ENCODE assay signal across 8 mouse cellular contexts in the genomic region with DNA sequence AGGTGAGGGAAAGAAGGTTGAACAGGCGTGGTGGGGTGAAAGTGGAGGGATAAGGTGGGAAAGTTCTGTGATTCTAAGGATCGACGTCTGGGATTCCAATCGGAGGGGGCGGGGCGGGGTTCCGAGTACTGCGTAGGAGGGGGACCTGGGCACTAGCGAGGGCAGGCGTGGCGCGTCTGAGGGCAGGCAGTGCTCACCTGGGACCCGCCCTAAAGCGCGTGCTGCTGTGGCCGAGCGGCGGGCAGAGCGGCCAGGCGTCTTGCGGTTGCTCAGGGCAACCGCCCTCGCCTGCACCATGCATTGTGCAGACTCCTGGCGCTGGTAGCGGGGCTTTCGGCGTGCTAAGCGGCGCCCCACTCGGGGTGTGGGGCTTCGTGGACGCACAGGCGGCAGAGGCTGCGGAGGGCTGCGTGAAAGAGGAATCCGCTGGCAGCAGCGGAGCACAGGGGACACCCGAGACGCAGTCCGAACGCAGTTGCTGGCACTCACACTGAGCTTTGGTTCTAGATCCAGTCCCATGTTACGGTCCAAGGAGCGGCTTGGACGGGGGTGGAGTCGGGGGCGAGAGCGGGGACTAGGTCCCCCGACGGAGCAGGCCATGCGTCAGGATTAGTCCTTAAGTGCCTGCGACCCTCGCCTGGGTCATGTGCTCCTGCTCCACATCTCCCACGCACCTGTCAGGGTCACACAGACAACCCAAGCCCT. TPM values are rescaled to one million over a fixed set of nuclear protein-coding genes. Genes with fewer than 3 reads are reported as not detected.
DNase-seq lines count a peak whose midpoint lies in the region; ATAC-seq and TF ChIP-seq lines count a peak whose summit lies in the region.

A gene (minus strand): TSS at position 51 of the 705 bp plus-strand sequence.

- no peaks in the 10 kb centered on the region for H3K4me1 ChIP-seq in embryonic facial prominence, embryonic 11.5 days (ENCODE audit: control insufficient read depth, insufficient read depth, low read length)
- no peaks in the 10 kb centered on the region for H3K4me1 ChIP-seq in intestine, postnatal 0 days (replicated peaks; ENCODE audit: control insufficient read depth, insufficient read depth, low read length)
- H3K4me1 ChIP-seq in liver, embryonic 16.5 days (ENCODE audit: control insufficient read depth, low read depth, low read length): no peaks in the 10 kb centered on the region
- H3K4me1 ChIP-seq in olfactory bulb, adult 2 months (ENCODE audit: control insufficient read depth, insufficient read depth, low read length): peaks cover 10% of the 10 kb centered on the region

- H3K27ac ChIP-seq in embryonic facial prominence, embryonic 11.5 days (replicated peaks; ENCODE audit: low read depth, low read length): no peak within 1 kb of the TSS
- no peak within 1 kb of the TSS for H3K27ac ChIP-seq in intestine, postnatal 0 days (ENCODE audit: low read depth, low read length)
- H3K27ac ChIP-seq in liver, embryonic 16.5 days (ENCODE audit: low read length): no peak within 1 kb of the TSS
- no peak within 1 kb of the TSS for H3K27ac ChIP-seq in olfactory bulb, adult 2 months (ENCODE audit: insufficient read depth, low read depth, low read length)

- H3K27me3 ChIP-seq in embryonic facial prominence, embryonic 11.5 days (ENCODE audit: control insufficient read depth, insufficient read depth, low read length): peaks cover 9% of the 10 kb centered on the region
- H3K27me3 ChIP-seq in intestine, postnatal 0 days (replicated peaks; ENCODE audit: control insufficient read depth, insufficient read depth, low read length): peaks cover 16% of the 10 kb centered on the region
- H3K27me3 ChIP-seq in liver, embryonic 16.5 days (ENCODE audit: control insufficient read depth, insufficient read depth, low read depth, low read length): peaks cover 15% of the 10 kb centered on the region

- no peaks in the 10 kb centered on the region for H3K36me3 ChIP-seq in embryonic facial prominence, embryonic 11.5 days (replicated peaks; ENCODE audit: control insufficient read depth, insufficient read depth, low read depth, low read length)
- no peaks in the 10 kb centered on the region for H3K36me3 ChIP-seq in intestine, postnatal 0 days (ENCODE audit: control insufficient read depth, insufficient read depth)
- H3K36me3 ChIP-seq in liver, embryonic 16.5 days (ENCODE audit: control insufficient read depth, insufficient read depth): no peaks in the 10 kb centered on the region

- H3K4me3 ChIP-seq in embryonic facial prominence, embryonic 11.5 days (ENCODE audit: low read depth, low read length): peak within 1 kb of the TSS; percentile 30
- peak within 1 kb of the TSS; percentile 34 for H3K4me3 ChIP-seq in intestine, postnatal 0 days (ENCODE audit: low read depth, low read length)
- H3K4me3 ChIP-seq in liver, embryonic 16.5 days (ENCODE audit: low read depth, low read length): peak within 1 kb of the TSS; percentile 22
- peak within 1 kb of the TSS; percentile 46 for H3K4me3 ChIP-seq in olfactory bulb, adult 2 months (ENCODE audit: insufficient read depth, low read depth, low read length)

- no peak for TF ChIP-seq POLR2A in olfactory bulb, adult 2 months (IDR thresholded peaks at IDR 0.05; ENCODE audit: insufficient read depth, low read depth, low read length)

- WGBS in embryonic facial prominence, embryonic 11.5 days: 2% methylated on average over 52 of the region's 53 CpGs
- 4% methylated on average over 50 of the region's 53 CpGs for WGBS in intestine, postnatal 0 days
- WGBS in liver, embryonic 16.5 days (ENCODE audit: insufficient replicate concordance): 7% methylated on average over 53 of the region's 53 CpGs
- 4% methylated on average over 53 of the region's 53 CpGs for WGBS in olfactory bulb, adult 2 months

- peak within 1 kb of the TSS; percentile 80 for H3K4me2 ChIP-seq in embryonic facial prominence, embryonic 11.5 days (ENCODE audit: low read depth, low read length)
- H3K4me2 ChIP-seq in intestine, postnatal 0 days (replicated peaks; ENCODE audit: low read depth): peak within 1 kb of the TSS; percentile 72
- H3K4me2 ChIP-seq in liver, embryonic 16.5 days (ENCODE audit: low read depth, low read length): peak within 1 kb of the TSS; percentile 46

- peak; percentile 76 for ATAC-seq in embryonic facial prominence, embryonic 11.5 days (replicated peaks; ENCODE audit: insufficient number of reproducible peaks, low FRiP score, low TSS enrichment, low read depth)
- peak; percentile 60 for ATAC-seq in intestine, postnatal 0 days
- 0 out of 2 replicates have a peak, but pooled peaks have one; percentile 41 for ATAC-seq in liver, embryonic 16.5 days (ENCODE audit: low read depth)
- no peak for ATAC-seq in erythroblast, adult 5-6 weeks (replicated peaks; ENCODE audit: low FRiP score, poor library complexity, severe bottlenecking)

- DNase-seq in layer of hippocampus, postnatal 10 days (ENCODE audit: low spot score in 2 of 2): peak; percentile 28 to 38
- DNase-seq in layer of hippocampus, adult 9-11 months: no peak
- DNase-seq in embryonic facial prominence, embryonic 11.5 days (ENCODE audit: low spot score): peak; percentile 23
- DNase-seq in thymus, postnatal 36 days: no peak

- TF ChIP-seq CTCF in intestine, postnatal 0 days (IDR thresholded peaks at IDR 0.05; ENCODE audit: low read depth): no peak
- TF ChIP-seq CTCF in olfactory bulb, adult 2 months (IDR thresholded peaks at IDR 0.05; ENCODE audit: insufficient read depth, low read depth, low read length): no peak

- H3K9ac ChIP-seq in embryonic facial prominence, embryonic 11.5 days (replicated peaks; ENCODE audit: low read length): peak within 1 kb of the TSS; percentile 55
- 0 out of 2 replicates have a peak within 1 kb of the TSS, but pooled peaks have one; percentile 18 for H3K9ac ChIP-seq in intestine, postnatal 0 days (ENCODE audit: low read depth, low read length)
- H3K9ac ChIP-seq in liver, embryonic 16.5 days (ENCODE audit: low read depth, low read length): no peak within 1 kb of the TSS

- no peaks in the 10 kb centered on the region for H3K9me3 ChIP-seq in embryonic facial prominence, embryonic 11.5 days (replicated peaks; ENCODE audit: control insufficient read depth, low read length)
- no peaks in the 10 kb centered on the region for H3K9me3 ChIP-seq in intestine, postnatal 0 days (ENCODE audit: control insufficient read depth)
- no peaks in the 10 kb centered on the region for H3K9me3 ChIP-seq in liver, embryonic 16.5 days (replicated peaks; ENCODE audit: control insufficient read depth, low read length)

RNA-seq across cellular contexts. Expression of the gene that starts here (rescaled TPM):
- total RNA-seq in layer of hippocampus, postnatal 10 days (2021): 1 to 10 TPM; 3.1 to 3.5 TPM
- not detected in 2 replicates for polyA plus RNA-seq in embryonic facial prominence, embryonic 11.5 days (2014; fragmentation: Nextera tagmentation; extraction: Ambion mirVana)
- not detected in 2 replicates for polyA plus RNA-seq in intestine, postnatal 0 days (2015; fragmentation: Nextera tagmentation; extraction: Ambion mirVana)
- not detected in 2 replicates for polyA plus RNA-seq in liver, embryonic 16.5 days (2015; fragmentation: Nextera tagmentation; extraction: Ambion mirVana)
- not detected in 2 replicates for polyA plus RNA-seq in olfactory bulb, adult 2 months (2012; ENCODE audit: insufficient read depth, insufficient read length, low replicate concordance, missing spikeins)
- not detected in 2 replicates for total RNA-seq in erythroblast, adult 5-6 weeks (2015; ENCODE audit: low replicate concordance)
- not detected in 2 replicates for total RNA-seq in erythroblast, adult 5-6 weeks (2017; ENCODE audit: low replicate concordance)

Comparison
In these comparisons a context has a peak if more than half of its experiments do, and no peak if none do; other contexts are left out.
1. RNA of the gene that starts here (total RNA-seq): 3.1 to 3.5 TPM in layer of hippocampus, postnatal 10 days; not detected in erythroblast, adult 5-6 weeks; every median in the first group is over 4 times any median in the second.
2. DNase-seq: peak in layer of hippocampus, postnatal 10 days (2 of 2); none in layer of hippocampus, adult 9-11 months (single experiment) and thymus, postnatal 36 days (0 of 2).
3. Peak in DNase-seq, ATAC-seq, H3K4me3 ChIP-seq, H3K9ac ChIP-seq and H3K4me2 ChIP-seq in embryonic facial prominence, embryonic 11.5 days; RNA of the gene not detected or under 1 TPM.
4. Peak in ATAC-seq, H3K4me3 ChIP-seq, H3K9ac ChIP-seq and H3K4me2 ChIP-seq in intestine, postnatal 0 days; RNA of the gene not detected or under 1 TPM.
5. Peak in ATAC-seq, H3K4me3 ChIP-seq and H3K4me2 ChIP-seq in liver, embryonic 16.5 days; RNA of the gene not detected or under 1 TPM.
6. Peak in every context shown above with its lines, with median percentiles within 50 percentile points of each other: H3K4me2 ChIP-seq and H3K4me3 ChIP-seq.